Mouse (Mus musculus): ENCODE results near the gene Sptbn1.

Gene Sptbn1

GRCm38 (mm10) chr11:30267892-30268647 is at the start of gene Sptbn1:
Gene Sptbn1 (minus strand): TSS chr11:30268175.
- peak in 1 of 2 experiments; percentile 9 for DNase-seq (ENCODE audit: low spot score in 2 of 2)

- no peak for DNase-seq (ENCODE audit: low spot score in 2 of 2)
Measured at GRCm38 (mm10) chr11:30294279-30294678, 26.3 kb upstream of the Sptbn1 start.

- no peak for DNase-seq (ENCODE audit: low spot score in 2 of 2)
Measured at GRCm38 (mm10) chr11:30292221-30293160, 24.5 kb upstream of the Sptbn1 start.

- DNase-seq (ENCODE audit: low spot score in 2 of 2): no peak
Measured at GRCm38 (mm10) chr11:30291155-30291554, 23.2 kb upstream of the Sptbn1 start.

- DNase-seq (ENCODE audit: low spot score in 2 of 2): no peak
Measured at GRCm38 (mm10) chr11:30289470-30290431, 21.8 kb upstream of the Sptbn1 start.

GRCm38 (mm10) chr11:30288075-30288474 is 20.1 kb upstream of the Sptbn1 start:
- DNase-seq (ENCODE audit: low spot score in 2 of 2): no peak

- DNase-seq (ENCODE audit: low spot score in 2 of 2): no peak
Measured at GRCm38 (mm10) chr11:30283710-30284109, 15.7 kb upstream of the Sptbn1 start.

- no peak for DNase-seq (ENCODE audit: low spot score in 2 of 2)
Measured at GRCm38 (mm10) chr11:30281096-30281495, 13.1 kb upstream of the Sptbn1 start.

GRCm38 (mm10) chr11:30279278-30279677 is 11.3 kb upstream of the Sptbn1 start:
- DNase-seq (ENCODE audit: low spot score in 2 of 2): no peak

GRCm38 (mm10) chr11:30275436-30276031 is 7.6 kb upstream of the Sptbn1 start:
- DNase-seq (ENCODE audit: low spot score in 2 of 2): no peak

- DNase-seq (ENCODE audit: low spot score in 2 of 2): no peak
Measured at GRCm38 (mm10) chr11:30269524-30269923, 1.5 kb upstream of the Sptbn1 start.

GRCm38 (mm10) chr11:30268648-30269375 is 837 bp upstream of the Sptbn1 start:
- no peak for DNase-seq (ENCODE audit: low spot score in 2 of 2)

- peak in 1 of 2 experiments; percentile 4 for DNase-seq (ENCODE audit: low spot score in 2 of 2)
Measured at GRCm38 (mm10) chr11:30267036-30267891, 711 bp downstream of the Sptbn1 start.

- no peak for DNase-seq (ENCODE audit: low spot score in 2 of 2)
Measured at GRCm38 (mm10) chr11:30266691-30267035, 1.3 kb downstream of the Sptbn1 start.

- no peak for DNase-seq (ENCODE audit: low spot score in 2 of 2)
Measured at GRCm38 (mm10) chr11:30265666-30266065, 2.3 kb downstream of the Sptbn1 start.

GRCm38 (mm10) chr11:30263627-30264026 is 4.3 kb downstream of the Sptbn1 start:
- no peak for DNase-seq (ENCODE audit: low spot score in 2 of 2)

GRCm38 (mm10) chr11:30258739-30259350 is 9.1 kb downstream of the Sptbn1 start:
- no peak for DNase-seq (ENCODE audit: low spot score in 2 of 2)

GRCm38 (mm10) chr11:30257812-30258211 is 10.2 kb downstream of the Sptbn1 start:
- no peak for DNase-seq (ENCODE audit: low spot score in 2 of 2)

GRCm38 (mm10) chr11:30257085-30257484 is 10.9 kb downstream of the Sptbn1 start:
- no peak for DNase-seq (ENCODE audit: low spot score in 2 of 2)

All from spleen, postnatal 14 days (tissue).